Mouse (Mus musculus) cerebellum, postnatal 10 days (tissue): ENCODE measurements at regions not wholly inside any gene's neighbourhood (a gene's known extent, or its start where the extent isn't known, plus 50 kb on each side); places are given as distances from the start of the nearest gene placed in this dataset.

Source experiments
- DNase-seq, 2 experiments: peaks; one replicate each; pipeline ENCODE4 v3.0.0; 2021; ENCODE audit warnings: mixed read lengths in 2 of 2

- DNase-seq: peak; percentile 70 to 77
Measured at GRCm38 (mm10) chr11:25538641-25539258, 671.8 kb downstream of the 5730522E02Rik start.

DNA sequence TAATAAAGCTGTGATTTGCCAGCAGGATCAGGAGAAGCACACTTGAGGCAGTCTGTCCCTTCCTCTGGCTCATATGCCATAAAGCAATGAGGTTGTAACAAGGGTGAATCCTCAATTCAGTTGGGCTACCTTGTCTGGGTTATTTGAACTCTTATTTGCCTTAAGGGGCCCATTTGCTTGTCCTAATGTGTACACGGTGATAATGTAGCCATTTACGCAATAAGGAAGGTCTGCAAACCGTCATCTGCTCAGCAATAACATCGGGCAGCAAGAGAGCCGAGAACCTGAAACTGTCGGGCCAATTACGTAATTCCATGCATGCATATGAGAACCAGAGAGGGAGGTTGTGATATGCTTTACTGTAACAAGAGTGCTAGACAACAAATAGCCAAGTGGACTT, 674.5 kb downstream of the 5730522E02Rik start:
- DNase-seq: no peak

DNA sequence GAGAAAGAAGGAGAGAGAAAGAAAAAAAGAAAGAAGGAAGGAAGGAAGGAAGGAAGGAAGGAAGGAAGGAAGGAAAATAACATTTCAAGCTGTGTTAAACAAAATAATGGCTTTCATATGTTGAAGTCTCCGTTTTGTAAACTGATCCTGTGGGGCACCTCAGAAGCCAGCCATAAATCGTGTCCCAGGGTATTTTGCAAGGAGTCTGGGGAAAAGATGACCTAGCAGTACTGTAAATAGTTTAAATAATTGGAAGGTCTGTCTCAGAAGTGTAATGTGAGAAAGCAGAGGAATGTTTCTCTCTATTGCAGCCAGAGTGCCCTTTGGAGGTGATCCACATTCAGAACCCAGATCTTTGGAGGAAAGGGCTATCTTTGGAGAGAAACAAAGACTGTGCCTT, 677.5 kb downstream of the 5730522E02Rik start:
- no peak for DNase-seq

GRCm38 (mm10) chr11:25531668-25532398, 678.7 kb downstream of the 5730522E02Rik start:
- no peak for DNase-seq

GRCm38 (mm10) chr11:25528056-25528455, 682.5 kb downstream of the 5730522E02Rik start:
- DNase-seq: peak in 1 of 2 experiments; percentile 4

DNA sequence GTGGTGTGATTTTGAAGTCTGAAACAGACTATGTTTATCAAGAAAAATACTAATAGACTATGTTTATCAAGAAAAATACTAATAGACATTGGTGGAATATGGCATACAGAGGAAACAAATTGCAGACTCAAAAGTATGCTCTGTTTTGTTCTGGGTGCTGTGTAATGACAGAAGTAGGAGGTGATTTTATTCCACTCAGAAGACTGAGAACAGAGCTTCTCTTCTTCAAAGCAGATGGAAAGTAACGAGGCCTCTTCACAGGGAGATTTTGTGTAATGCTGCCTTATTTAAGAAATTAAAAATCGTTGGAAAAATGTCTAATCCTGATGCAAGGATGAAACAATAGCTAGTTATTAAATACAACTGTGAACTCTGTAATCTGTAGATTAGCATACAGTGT, 691.7 kb downstream of the 5730522E02Rik start:
- no peak for DNase-seq

DNA sequence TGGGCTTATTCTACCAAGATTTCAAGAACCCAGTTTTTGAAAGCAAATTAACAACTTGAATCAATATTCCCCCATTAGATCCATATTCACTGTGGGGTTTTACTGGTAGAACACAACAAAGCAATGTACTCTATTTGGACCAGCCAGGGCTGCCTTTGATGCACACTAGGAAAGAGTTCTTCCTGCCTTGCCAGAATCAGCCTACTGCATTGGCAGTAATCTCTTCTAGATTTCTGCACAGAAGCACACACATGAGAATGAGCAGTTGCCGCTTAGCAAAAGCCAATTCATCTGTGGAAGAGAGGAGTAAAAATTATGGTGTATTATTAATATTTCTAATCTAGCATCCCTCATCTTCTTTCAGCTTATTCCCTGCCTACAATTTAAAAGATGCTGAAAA, 692.4 kb downstream of the 5730522E02Rik start:
- DNase-seq: no peak

- no peak for DNase-seq
Measured at GRCm38 (mm10) chr11:25505500-25505899, 705.1 kb downstream of the 5730522E02Rik start.

DNA sequence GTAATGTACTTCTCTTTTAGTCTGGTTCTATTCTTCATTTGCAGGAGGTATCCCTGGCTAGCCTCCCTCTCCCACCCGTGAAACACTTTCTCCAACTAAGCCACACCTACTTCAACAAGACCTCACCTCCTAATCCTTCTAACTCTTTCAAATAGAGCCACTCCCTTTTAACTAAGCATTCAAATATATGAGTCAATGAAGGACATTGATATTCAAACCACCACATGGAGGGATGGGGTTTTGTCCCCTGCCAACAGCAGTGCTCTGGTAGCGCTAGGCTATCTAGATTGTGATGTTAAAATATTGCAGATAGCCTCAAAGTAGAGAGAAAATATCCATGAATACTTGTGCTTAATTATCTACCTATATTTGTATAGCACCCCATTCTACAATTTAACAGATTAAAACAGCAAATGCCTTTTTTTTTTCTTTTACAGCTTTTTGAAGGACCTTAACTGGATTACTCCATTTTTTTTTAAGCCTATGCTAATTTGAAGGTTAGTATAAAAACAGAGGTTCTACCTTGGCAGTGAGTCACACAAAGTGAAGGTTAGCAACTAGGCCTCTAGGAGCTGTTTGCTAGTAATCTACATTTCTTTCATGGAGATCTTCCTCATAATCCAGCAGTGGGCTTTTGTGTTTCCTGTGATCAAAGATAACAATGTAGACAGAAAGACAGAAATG, 736.7 kb downstream of the 5730522E02Rik start:
- no peak for DNase-seq

GRCm38 (mm10) chr11:25469819-25470218, 740.7 kb downstream of the 5730522E02Rik start:
- no peak for DNase-seq

- no peak for DNase-seq
Measured at GRCm38 (mm10) chr11:25437206-25437605, 773.4 kb downstream of the 5730522E02Rik start.

- peak; percentile 8 to 16 for DNase-seq
Measured at GRCm38 (mm10) chr11:25435645-25436044, 774.9 kb downstream of the 5730522E02Rik start.

DNA sequence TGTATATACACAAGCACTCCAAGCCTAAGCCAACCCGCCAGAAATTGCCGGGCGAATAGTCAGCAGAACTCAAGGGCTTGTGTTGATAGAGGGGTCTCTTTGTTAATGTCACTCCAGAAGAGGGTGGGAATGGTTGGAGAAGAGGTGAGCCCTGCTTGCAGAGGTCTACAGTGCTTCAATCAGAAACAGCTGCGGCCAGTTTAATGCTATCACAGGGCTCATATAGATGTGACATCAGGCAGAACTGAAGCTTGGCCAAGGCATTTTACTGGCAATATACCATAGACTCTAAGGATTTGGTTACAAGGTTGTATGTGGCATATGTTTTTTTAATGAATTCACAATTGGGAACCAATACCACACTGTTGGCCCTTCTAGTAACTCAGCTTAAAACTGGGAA, 787.4 kb downstream of the 5730522E02Rik start:
- no peak for DNase-seq

DNA sequence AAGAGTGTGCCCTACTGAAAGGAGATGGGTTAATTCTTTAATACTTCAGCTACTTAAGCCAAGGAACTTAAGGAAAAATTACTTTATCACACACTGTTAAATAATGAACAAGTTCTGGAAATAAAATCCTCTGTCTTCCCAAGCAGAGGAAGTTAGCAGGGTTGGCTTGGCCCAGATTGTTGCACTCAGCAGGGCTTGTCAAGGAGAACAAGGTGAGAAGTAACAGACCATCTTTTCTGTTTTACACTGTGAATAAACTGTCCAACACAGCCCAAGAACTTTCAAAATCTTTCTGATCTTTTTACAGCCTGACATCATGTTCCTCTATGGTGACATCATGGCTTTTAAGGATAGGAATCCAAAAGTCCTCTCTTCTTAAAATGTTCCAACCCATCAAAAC, 789.1 kb downstream of the 5730522E02Rik start:
- DNase-seq: no peak

DNA sequence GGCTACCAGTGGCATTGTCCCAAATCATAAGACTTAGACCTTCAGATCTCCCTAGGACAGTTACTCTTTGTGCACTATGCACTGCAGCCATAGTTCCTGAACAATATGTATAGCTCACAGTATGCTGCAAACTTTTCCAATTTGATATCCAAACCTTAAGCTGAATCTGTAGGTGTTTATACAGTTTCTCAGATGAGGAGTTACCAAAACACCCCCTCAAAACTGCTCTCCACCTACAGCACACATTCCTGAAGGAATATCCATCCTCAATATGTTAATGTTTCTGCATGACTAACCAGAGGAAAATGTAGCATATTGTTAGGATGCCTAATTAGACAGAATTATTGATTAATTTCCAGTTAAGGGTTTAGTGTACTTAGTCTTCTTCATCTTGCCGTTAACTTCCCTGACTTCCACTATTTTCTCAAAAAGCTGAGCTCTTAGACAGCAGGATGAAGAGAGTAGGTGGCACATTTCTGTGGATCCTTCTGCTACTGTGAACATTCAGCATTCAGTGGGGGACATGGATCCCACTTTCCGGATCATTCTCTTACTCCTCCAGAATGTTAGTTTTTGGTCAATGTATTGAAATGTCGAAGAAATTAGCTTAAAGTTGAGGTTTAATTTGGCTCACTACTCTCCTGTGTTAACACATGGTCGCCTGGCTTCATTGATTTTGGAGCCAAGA, 800.0 kb downstream of the 5730522E02Rik start:
- no peak for DNase-seq

DNA sequence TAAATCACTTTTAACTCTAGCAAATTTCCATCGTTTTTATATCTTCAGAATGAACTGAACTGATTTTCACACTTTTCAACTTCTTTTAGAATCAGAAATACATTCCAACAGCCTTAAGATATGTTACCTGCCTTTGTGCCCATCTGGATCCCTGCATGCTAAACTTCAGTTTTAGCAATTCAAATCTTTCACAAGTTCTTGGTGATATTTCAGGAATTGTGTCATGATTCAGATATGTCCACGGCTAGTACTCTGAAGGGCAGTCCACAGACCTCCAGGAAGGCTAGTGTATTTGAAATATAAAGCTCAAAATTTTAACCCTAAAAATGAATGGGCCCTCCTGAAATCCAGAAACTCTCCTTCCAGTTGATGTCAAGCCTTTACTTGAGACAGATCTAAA, 818.9 kb downstream of the 5730522E02Rik start:
- no peak for DNase-seq

GRCm38 (mm10) chr11:25367111-25367510, 843.5 kb downstream of the 5730522E02Rik start:
- DNase-seq: no peak

DNA sequence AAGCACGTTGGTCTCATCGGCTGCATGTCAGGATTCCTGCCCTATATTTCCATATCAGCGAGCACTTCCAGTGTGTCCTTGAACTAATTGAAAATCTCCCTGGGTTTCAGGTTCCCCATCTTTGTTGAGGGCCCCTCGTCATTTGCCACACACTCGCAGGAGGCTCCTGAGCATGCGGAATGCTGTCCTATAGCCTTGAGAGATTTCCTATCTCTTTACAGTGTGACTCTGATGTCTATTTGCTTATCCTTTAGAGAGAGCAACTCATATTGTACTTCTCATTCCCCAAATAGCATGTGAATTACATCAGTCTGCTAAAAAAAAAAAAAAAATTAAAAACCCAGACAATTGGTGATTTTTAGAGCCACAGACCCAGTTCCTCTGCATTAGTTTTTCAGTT, 845.1 kb downstream of the 5730522E02Rik start:
- no peak for DNase-seq

DNA sequence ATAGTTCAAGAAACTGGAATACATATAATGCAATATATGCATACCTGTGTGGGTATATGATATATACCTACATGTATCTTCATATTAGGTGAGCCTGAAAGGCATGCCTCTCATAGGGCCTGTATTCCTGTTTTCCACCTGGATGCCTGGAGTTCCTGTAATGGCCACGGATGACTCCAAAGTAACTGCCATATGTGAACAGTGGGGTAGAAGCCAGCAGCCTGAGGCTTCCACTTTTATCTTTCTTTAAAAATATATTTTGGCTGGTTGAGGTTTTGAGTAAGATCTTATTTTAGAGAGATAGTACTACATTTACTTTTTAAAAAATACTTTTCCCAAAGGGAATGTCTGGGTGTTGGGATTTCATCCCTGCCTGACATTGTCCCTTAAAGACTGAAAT, 850.8 kb downstream of the 5730522E02Rik start:
- DNase-seq: no peak

DNA sequence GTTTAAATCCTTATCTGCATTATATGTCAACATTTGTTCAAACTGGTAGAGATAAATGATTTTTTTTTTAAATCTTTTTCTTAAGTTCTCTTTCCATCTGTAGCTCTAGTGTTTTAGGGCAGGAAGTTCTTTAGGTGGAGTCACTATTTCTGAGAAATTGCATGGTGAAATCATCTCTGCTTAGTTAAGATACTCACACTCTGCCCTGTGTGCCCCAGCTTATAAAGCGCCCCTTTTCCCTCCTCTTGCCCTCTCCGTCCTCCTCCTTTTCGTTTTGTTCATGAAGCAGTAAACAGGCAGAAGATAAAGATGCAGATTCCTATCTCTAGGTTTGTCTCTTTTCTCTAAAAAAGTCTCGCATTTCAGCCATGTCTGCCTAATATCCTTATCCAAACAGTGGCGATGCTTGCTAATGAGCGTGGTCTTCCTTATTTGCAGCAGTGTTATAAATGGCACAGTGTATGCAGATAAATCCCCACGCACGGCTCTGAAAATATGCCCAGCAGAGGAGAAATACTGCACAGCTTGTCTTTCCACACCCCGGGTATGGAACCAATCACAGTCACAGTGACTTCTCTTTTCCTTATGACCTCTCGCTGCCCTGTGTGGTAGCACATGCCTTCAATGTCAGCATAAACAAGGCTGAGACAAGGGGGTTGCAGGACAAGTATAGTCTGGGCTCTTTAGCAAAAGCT, 852.7 kb downstream of the 5730522E02Rik start:
- DNase-seq: peak; percentile 12 to 14

- DNase-seq: peak; percentile 19 to 23
Measured at GRCm38 (mm10) chr11:25356671-25357586, 853.6 kb downstream of the 5730522E02Rik start.

GRCm38 (mm10) chr11:25335667-25336066, 874.9 kb downstream of the 5730522E02Rik start:
- DNase-seq: no peak
